Mouse (Mus musculus) kidney, adult 2 months (tissue): ENCODE results near the gene Proca1. TPM values are rescaled to one million over a fixed set of nuclear protein-coding genes. Genes with fewer than 3 reads are reported as not detected.

Experiments used
- DNase-seq: peaks from one replicate; pipeline ENCODE4 v3.0.0; 2021
- H3K27ac ChIP-seq: fragments of 200-500 bp; 2 replicates; pipeline ENCODE4 v1.5.1; 2012; ENCODE audit warnings: low read depth, low read length, control low read depth, inconsistent platforms; ENCODE audit not compliant: insufficient read depth
- H3K27me3 ChIP-seq: fragments of 200-500 bp; replicated peaks from 2 replicates; pipeline ENCODE4 v1.6.1; 2012; ENCODE audit warnings: mild to moderate bottlenecking, moderate library complexity, low read length, inconsistent platforms; ENCODE audit not compliant: control insufficient read depth, insufficient read depth
- H3K36me3 ChIP-seq: fragments of 200-500 bp; 2 replicates; pipeline ENCODE4 v1.6.1; 2012; ENCODE audit warnings: mild to moderate bottlenecking, moderate library complexity, low read length, inconsistent platforms; ENCODE audit not compliant: control insufficient read depth, insufficient read depth
- H3K4me1 ChIP-seq: fragments of 200-500 bp; 2 replicates; pipeline ENCODE4 v1.6.1; 2011; ENCODE audit warnings: low read length; ENCODE audit not compliant: control insufficient read depth, insufficient read depth
- H3K4me3 ChIP-seq: fragments of 200-500 bp; 2 replicates; pipeline ENCODE4 v1.5.1; 2011; ENCODE audit warnings: mild to moderate bottlenecking, low read depth, low read length, control low read depth; ENCODE audit not compliant: insufficient read depth
- CTCF ChIP-seq: fragments of 200-500 bp; conservative IDR thresholded peaks from 2 replicates; pipeline ENCODE4 v1.5.1; 2011; ENCODE audit warnings: low read depth, mild to moderate bottlenecking, control low read depth, low read length, moderate library complexity, mixed read lengths; ENCODE audit not compliant: insufficient read depth, insufficient read length
- POLR2A ChIP-seq: fragments of 200-500 bp; IDR thresholded peaks from one replicate; pipeline ENCODE4 v1.6.1; 2011; ENCODE audit warnings: low read depth, low read length, control low read depth
- WGBS: fragments of 180-500 bp; shearing (Covaris S2); methylation state at CpG from one replicate; pipeline ENCODE4 v1.1.7; 2018; 5-methylcytosine and 5-hydroxymethylcytosine counted together
- polyA plus RNA-seq: library from polyadenylated mRNA; depleted of rRNA; stranded (reverse); fragments of >200 nt; gene quantifications from 2 replicates; pipeline ENCODE4 v1.2.3, GENCODE M21; 2012

The Proca1 gene
- polyA plus RNA-seq, 1 experiment: 1.8 TPM

DNA sequence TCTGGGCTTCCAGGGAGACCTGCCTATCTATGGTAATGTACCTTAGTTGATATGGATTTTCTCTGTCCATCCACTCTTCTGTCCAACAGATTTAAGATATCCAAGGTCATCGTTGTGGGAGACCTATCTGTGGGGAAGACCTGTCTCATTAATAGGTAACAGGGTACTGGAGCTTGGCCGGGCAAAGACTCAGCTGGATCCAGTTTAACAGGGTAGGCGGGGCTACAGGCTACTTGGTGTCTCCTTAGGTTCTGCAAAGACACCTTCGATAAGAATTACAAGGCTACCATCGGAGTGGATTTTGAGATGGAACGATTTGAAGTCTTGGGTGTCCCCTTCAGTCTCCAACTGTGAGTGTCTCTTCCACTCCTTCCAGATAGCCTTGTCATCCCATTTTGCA lies 3.2 kb upstream of the Proca1 start:
- TF ChIP-seq POLR2A: no peak
- TF ChIP-seq CTCF: no peak
- H3K4me3 ChIP-seq: peak overlapping the region; percentile 87
- no peaks in the 10 kb centered on the region for H3K27me3 ChIP-seq
- H3K4me1 ChIP-seq: peaks cover 16% of the 10 kb centered on the region
- peak; percentile 92 for DNase-seq
- no peaks in the 10 kb centered on the region for H3K36me3 ChIP-seq
- WGBS: 32% methylated on average over 6 of the region's 6 CpGs
- peak overlapping the region; percentile 90 for H3K27ac ChIP-seq

GRCm38 (mm10) chr11:78194411-78195100 lies 1.4 kb downstream of the Proca1 start:
- Histone ChIP-seq H3K27ac (peak overlapping the region; percentile 54; the same call in 1 of the 2 replicates), H3K4me1 (peaks cover 14% of the 10 kb centered on the region), H3K4me3 (peak overlapping the region; percentile 72), H3K27me3 (no peaks in the 10 kb centered on the region), H3K36me3 (no peaks in the 10 kb centered on the region)
- peak; percentile 88 for DNase-seq
- no peak for TF ChIP-seq CTCF
- TF ChIP-seq POLR2A: peak; percentile 36
- WGBS: 3% methylated on average over 30 of the region's 30 CpGs

- peaks cover 9% of the 10 kb centered on the region for H3K4me1 ChIP-seq
- H3K27ac ChIP-seq: no peak overlapping the region; the same call in 1 of the 2 replicates
- DNase-seq: no peak
- no peaks in the 10 kb centered on the region for H3K27me3 ChIP-seq
- WGBS: 64% methylated on average over 23 of the region's 23 CpGs
- no peak for TF ChIP-seq POLR2A
- no peak for TF ChIP-seq CTCF
- H3K36me3 ChIP-seq: no peaks in the 10 kb centered on the region
- H3K4me3 ChIP-seq: peak overlapping the region; percentile 72; the same call in 1 of the 2 replicates
Measured at GRCm38 (mm10) chr11:78195101-78195863, 2.1 kb downstream of the Proca1 start.

DNA sequence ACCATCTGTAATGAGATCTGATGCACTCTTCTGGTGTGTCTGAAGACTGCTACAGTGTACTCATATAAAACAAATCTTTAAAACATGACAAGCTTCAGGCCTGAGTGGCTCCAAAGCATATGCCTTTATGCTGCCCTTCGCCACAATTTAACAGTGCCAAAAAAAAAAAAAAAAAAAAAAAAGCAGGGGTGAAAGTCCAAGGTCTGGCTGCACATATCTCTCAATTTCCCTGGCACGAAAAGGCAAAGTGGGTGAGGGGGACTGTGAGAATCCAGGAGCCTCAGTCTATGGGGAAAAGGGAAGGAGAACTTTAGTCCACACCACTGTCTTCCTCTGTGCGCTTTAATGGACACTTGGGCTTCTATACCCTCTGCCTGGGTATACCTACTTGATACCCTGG lies 9.2 kb downstream of the Proca1 start:
- peaks cover 7% of the 10 kb centered on the region; the same call in 1 of the 2 replicates for H3K4me1 ChIP-seq
- H3K4me3 ChIP-seq: no peak overlapping the region
- no peak overlapping the region for H3K27ac ChIP-seq
- peaks cover under 1% of the 10 kb centered on the region; the same call in 1 of the 2 replicates for H3K36me3 ChIP-seq
- DNase-seq: peak; percentile 49
- no peaks in the 10 kb centered on the region for H3K27me3 ChIP-seq
- TF ChIP-seq CTCF (no peak), POLR2A (no peak)
- WGBS: 61% methylated on average over 3 of the region's 3 CpGs

DNA sequence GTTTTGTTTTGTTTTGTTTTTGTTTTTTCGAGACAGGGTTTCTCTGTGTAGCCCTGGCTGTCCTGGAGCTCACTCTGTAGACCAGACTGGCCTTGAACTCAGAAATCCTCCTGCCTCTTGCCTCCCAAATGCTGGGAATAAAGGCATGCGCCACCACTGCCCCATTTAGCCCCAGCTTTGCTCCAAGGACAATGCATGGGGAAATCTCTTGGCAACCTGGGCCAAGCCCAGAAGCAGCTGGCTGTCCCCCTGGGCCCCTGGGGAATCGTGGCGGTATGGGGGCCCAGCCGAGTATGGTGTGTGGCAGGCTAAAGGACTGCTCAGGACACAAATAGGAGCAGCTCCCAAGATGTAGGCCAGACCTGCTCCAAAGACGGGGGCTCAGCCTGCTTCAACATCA lies 11.1 kb downstream of the Proca1 start:
- H3K4me1 ChIP-seq: peaks cover 7% of the 10 kb centered on the region; the same call in 1 of the 2 replicates
- H3K27me3 ChIP-seq: no peaks in the 10 kb centered on the region
- TF ChIP-seq POLR2A (no peak), CTCF (no peak)
- WGBS: 83% methylated on average over 6 of the region's 6 CpGs
- DNase-seq: no peak
- H3K27ac ChIP-seq: no peak overlapping the region
- H3K36me3 ChIP-seq: peaks cover 2% of the 10 kb centered on the region; the same call in 1 of the 2 replicates
- H3K4me3 ChIP-seq: no peak overlapping the region

GRCm38 (mm10) chr11:78205361-78206206 lies 12.4 kb downstream of the Proca1 start:
- H3K36me3 ChIP-seq: peaks cover 2% of the 10 kb centered on the region; the same call in 1 of the 2 replicates
- H3K27ac ChIP-seq: no peak overlapping the region
- no peak for DNase-seq

DNA sequence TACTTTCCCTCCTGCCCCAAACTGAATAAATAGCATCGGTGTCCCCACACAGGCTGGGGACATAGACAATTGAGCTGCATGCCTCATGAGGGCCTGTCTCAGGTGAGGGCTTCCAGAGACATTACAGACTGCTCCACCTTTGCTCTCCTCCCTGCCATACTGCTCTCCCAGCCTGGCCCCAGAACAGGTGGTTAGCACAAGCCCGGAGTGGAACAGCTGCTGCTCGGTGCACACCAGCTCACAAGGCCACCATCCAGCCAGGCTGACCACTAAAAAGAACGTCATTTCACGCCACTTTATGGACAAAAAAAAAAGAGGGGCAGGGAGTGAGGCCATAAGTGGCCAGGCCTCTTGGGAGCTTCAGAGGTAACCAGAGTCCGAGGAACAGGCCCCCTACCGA lies 14.0 kb downstream of the Proca1 start:
- DNase-seq: no peak
- Histone ChIP-seq H3K27ac (no peak overlapping the region), H3K4me3 (no peak overlapping the region), H3K4me1 (peaks cover 7% of the 10 kb centered on the region; the same call in 1 of the 2 replicates), H3K27me3 (no peaks in the 10 kb centered on the region), H3K36me3 (peaks cover 6% of the 10 kb centered on the region; the same call in 1 of the 2 replicates)
- WGBS: 93% methylated on average over 7 of the region's 7 CpGs
- no peak for TF ChIP-seq CTCF
- no peak for TF ChIP-seq POLR2A

More at GRCm38 (mm10) chr11:78205361-78206206, 12.4 kb downstream of the Proca1 start:
- Histone ChIP-seq H3K4me3 (no peak overlapping the region), H3K4me1 (peaks cover 7% of the 10 kb centered on the region; the same call in 1 of the 2 replicates), H3K27me3 (no peaks in the 10 kb centered on the region)
- WGBS: 51% methylated on average over 13 of the region's 13 CpGs
- TF ChIP-seq CTCF: no peak
- TF ChIP-seq POLR2A: no peak
